Mouse (Mus musculus) kidney, postnatal 0 days (tissue): ENCODE measurements at regions not wholly inside any gene's neighbourhood (a gene's known extent, or its start where the extent isn't known, plus 50 kb on each side); places are given as distances from the start of the nearest gene placed in this dataset.

Source experiments
- ATAC-seq: fragments of 200-750 bp; cut with Nextera tagmentation; replicated peaks from 2 replicates; pipeline ENCODE4 v1.8.0; 2017; ENCODE audit warnings: low read depth, moderate number of reproducible peaks, moderate TSS enrichment, moderate library complexity; ENCODE audit not compliant: low FRiP score
- DNase-seq: peaks from one replicate; pipeline ENCODE4 v3.0.0-alpha.2; 2016; ENCODE audit warnings: low spot score
- H3K27ac ChIP-seq: fragments of 300-500 bp; sonication (generic); 2 replicates; pipeline ENCODE4 v1.5.1; 2014; ENCODE audit warnings: mild to moderate bottlenecking
- H3K27me3 ChIP-seq: fragments of 300-500 bp; sonication (generic); 2 replicates; pipeline ENCODE4 v1.6.1; 2014; ENCODE audit warnings: low read length, mixed read lengths; ENCODE audit not compliant: insufficient read depth
- H3K36me3 ChIP-seq: fragments of 300-500 bp; sonication (generic); 2 replicates; pipeline ENCODE4 v1.6.1; 2014; ENCODE audit warnings: low read length, mixed read lengths; ENCODE audit not compliant: insufficient read depth
- H3K4me1 ChIP-seq: fragments of 300-500 bp; sonication (generic); replicated peaks from 2 replicates; pipeline ENCODE4 v1.6.1; 2014; ENCODE audit warnings: antibody characterized with exemption, low read length, mixed read lengths; ENCODE audit not compliant: insufficient read depth
- H3K4me2 ChIP-seq: fragments of 300-500 bp; sonication (generic); 2 replicates; pipeline ENCODE4 v1.6.1; 2014; ENCODE audit warnings: mild to moderate bottlenecking, low read length, moderate library complexity, mixed read lengths
- H3K4me3 ChIP-seq: fragments of 300-500 bp; sonication (generic); replicated peaks from 2 replicates; pipeline ENCODE4 v1.5.1; 2014; ENCODE audit warnings: low read depth, low read length
- H3K9ac ChIP-seq: fragments of 300-500 bp; sonication (generic); 2 replicates; pipeline ENCODE4 v1.6.1; 2014; ENCODE audit warnings: low read depth, low read length
- H3K9me3 ChIP-seq: fragments of 300-500 bp; sonication (generic); replicated peaks from 2 replicates; pipeline ENCODE4 v1.6.1; 2016; ENCODE audit warnings: low read length, inconsistent platforms, mixed read lengths
- CTCF ChIP-seq: IDR thresholded peaks from 2 replicates; pipeline ENCODE4 v1.5.1; 2016; ENCODE audit warnings: antibody characterized with exemption, low read depth, mild to moderate bottlenecking, moderate library complexity
- WGBS: fragments of 180-500 bp; shearing (Covaris S2); extraction: QIAGEN DNeasy Blood & Tissue Kit; methylation state at CpG from one replicate; pipeline ENCODE4 v1.1.7; 2014; 5-methylcytosine and 5-hydroxymethylcytosine counted together

GRCm38 (mm10) chr4:8965563-8965962 is 726.7 kb upstream of the Car8 start:
- WGBS, result 89% methylated on average over 5 of the region's 5 CpGs
- no peak overlapping the region for H3K4me3 ChIP-seq
- no peak overlapping the region for H3K9ac ChIP-seq
- H3K27ac ChIP-seq, result no peak overlapping the region
- ATAC-seq (no peak), DNase-seq (no peak)
- H3K36me3 ChIP-seq, result no peaks in the 10 kb centered on the region
- H3K9me3 ChIP-seq, result no peaks in the 10 kb centered on the region
- no peaks in the 10 kb centered on the region for H3K4me1 ChIP-seq
- TF ChIP-seq CTCF, result no peak
- no peak overlapping the region for H3K4me2 ChIP-seq
- no peaks in the 10 kb centered on the region for H3K27me3 ChIP-seq

GRCm38 (mm10) chr4:8962959-8963572 is 724.2 kb upstream of the Car8 start:
- H3K4me2 ChIP-seq, result no peak overlapping the region
- ATAC-seq (no peak), DNase-seq (no peak)
- no peaks in the 10 kb centered on the region for H3K9me3 ChIP-seq
- no peaks in the 10 kb centered on the region for H3K27me3 ChIP-seq
- no peak overlapping the region for H3K9ac ChIP-seq
- no peak overlapping the region for H3K4me3 ChIP-seq
- no peak for TF ChIP-seq CTCF
- no peaks in the 10 kb centered on the region for H3K4me1 ChIP-seq
- H3K36me3 ChIP-seq, result no peaks in the 10 kb centered on the region
- WGBS, result 55% methylated on average over 9 of the region's 9 CpGs
- no peak overlapping the region for H3K27ac ChIP-seq

GRCm38 (mm10) chr4:8961851-8962250 is 723.0 kb upstream of the Car8 start:
- no peak overlapping the region for H3K4me2 ChIP-seq
- no peaks in the 10 kb centered on the region for H3K36me3 ChIP-seq
- H3K9me3 ChIP-seq, result no peaks in the 10 kb centered on the region
- H3K27ac ChIP-seq, result no peak overlapping the region
- H3K4me1 ChIP-seq, result no peaks in the 10 kb centered on the region
- DNase-seq, result no peak
- no peak overlapping the region for H3K4me3 ChIP-seq
- 82% methylated on average over 6 of the region's 6 CpGs for WGBS
- no peak overlapping the region for H3K9ac ChIP-seq
- no peaks in the 10 kb centered on the region for H3K27me3 ChIP-seq
- ATAC-seq, result no peak
- TF ChIP-seq CTCF, result no peak

- 23% methylated on average over 6 of the region's 6 CpGs for WGBS
- TF ChIP-seq CTCF, result no peak
- no peak overlapping the region for H3K4me3 ChIP-seq
- no peak overlapping the region for H3K27ac ChIP-seq
- no peaks in the 10 kb centered on the region for H3K9me3 ChIP-seq
- H3K27me3 ChIP-seq, result no peaks in the 10 kb centered on the region
- no peak overlapping the region for H3K9ac ChIP-seq
- ATAC-seq (no peak), DNase-seq (peak; percentile 55)
- H3K4me1 ChIP-seq, result peaks cover 8% of the 10 kb centered on the region; the same call in 1 of the 2 replicates
- no peak overlapping the region for H3K4me2 ChIP-seq
- H3K36me3 ChIP-seq, result no peaks in the 10 kb centered on the region
These were observed 718.9 kb upstream of the Car8 start for GRCm38 (mm10) chr4:8957771-8958170.

- H3K4me1 ChIP-seq, result peaks cover 8% of the 10 kb centered on the region; the same call in 1 of the 2 replicates
- ATAC-seq (no peak), DNase-seq (no peak)
- H3K4me2 ChIP-seq, result no peak overlapping the region
- no peak overlapping the region for H3K4me3 ChIP-seq
- H3K9ac ChIP-seq, result no peak overlapping the region
- H3K36me3 ChIP-seq, result no peaks in the 10 kb centered on the region
- WGBS, result 68% methylated on average over 5 of the region's 5 CpGs
- no peak overlapping the region for H3K27ac ChIP-seq
- no peaks in the 10 kb centered on the region for H3K27me3 ChIP-seq
- TF ChIP-seq CTCF, result no peak
- no peaks in the 10 kb centered on the region for H3K9me3 ChIP-seq
These were observed 718.1 kb upstream of the Car8 start for GRCm38 (mm10) chr4:8957023-8957343.

- no peak for DNase-seq
- no peaks in the 10 kb centered on the region for H3K9me3 ChIP-seq
- no peaks in the 10 kb centered on the region for H3K27me3 ChIP-seq
- 76% methylated on average over 9 of the region's 9 CpGs for WGBS
- no peak for ATAC-seq
- H3K4me1 ChIP-seq, result peaks cover 8% of the 10 kb centered on the region; the same call in 1 of the 2 replicates
- no peaks in the 10 kb centered on the region for H3K36me3 ChIP-seq
- TF ChIP-seq CTCF, result no peak
- H3K4me3 ChIP-seq, result no peak overlapping the region
- no peak overlapping the region for H3K4me2 ChIP-seq
- no peak overlapping the region for H3K27ac ChIP-seq
- no peak overlapping the region for H3K9ac ChIP-seq
These were observed 717.6 kb upstream of the Car8 start for GRCm38 (mm10) chr4:8956312-8957022.
